Mouse (Mus musculus) large intestine, adult 2 months (tissue): ENCODE measurements around the gene Plek2. TPM values are rescaled to one million over a fixed set of nuclear protein-coding genes. Genes with fewer than 3 reads are reported as not detected.

ENCODE experiments used
- polyA plus RNA-seq: library from polyadenylated mRNA; depleted of rRNA; stranded (reverse); fragments of >200 nt; gene quantifications from 2 replicates; pipeline ENCODE4 v1.2.3, GENCODE M21; 2012; rRNA removed

The Plek2 gene
- polyA plus RNA-seq, 1 experiment: 16.3 TPM

Other genes starting within 250 kb of the Plek2 start
- not detected in 2 replicates for gene Fam71d, start 215.4 kb downstream of the Plek2 start, polyA plus RNA-seq
- gene Mpp5, start 158.1 kb downstream of the Plek2 start, polyA plus RNA-seq: 3.6 and 5.1 TPM in 2 replicates
- 11.9 and 13.8 TPM in 2 replicates for gene Atp6v1d, start 45.3 kb downstream of the Plek2 start, polyA plus RNA-seq
- gene Eif2s1, start 45.1 kb downstream of the Plek2 start, polyA plus RNA-seq: 11.5 and 12.7 TPM in 2 replicates
- gene Tmem229b, start 100.7 kb upstream of the Plek2 start, polyA plus RNA-seq: 9.8 and 11.0 TPM in 2 replicates
- gene Plekhh1, start 122.2 kb upstream of the Plek2 start, polyA plus RNA-seq: 13.3 and 26.2 TPM in 2 replicates
- gene Pigh, start 182.7 kb upstream of the Plek2 start, polyA plus RNA-seq: 8.4 and 13.1 TPM in 2 replicates
- 38.4 and 151 TPM in 2 replicates for gene Arg2, start 223.8 kb upstream of the Plek2 start, polyA plus RNA-seq